Mouse (Mus musculus) intestine, embryonic 16.5 days (tissue): Measurements from ENCODE around the gene Serpinb8. TPM values are rescaled to one million over a fixed set of nuclear protein-coding genes. Genes with fewer than 3 reads are reported as not detected.

Source experiments
- ATAC-seq: fragments of 200-750 bp; cut with Nextera tagmentation; 2 replicates; pipeline ENCODE4 v1.8.0; 2017; ENCODE audit warnings: moderate TSS enrichment, moderate library complexity
- H3K27ac ChIP-seq: fragments of 300-500 bp; sonication (generic); 2 replicates; pipeline ENCODE4 v1.5.1; 2014; ENCODE audit warnings: mild to moderate bottlenecking, low read length
- H3K27me3 ChIP-seq: fragments of 300-500 bp; sonication (generic); replicated peaks from 2 replicates; pipeline ENCODE4 v1.6.1; 2014; ENCODE audit warnings: low read length, control low read depth, mixed read lengths; ENCODE audit not compliant: control insufficient read depth, insufficient read depth
- H3K36me3 ChIP-seq: fragments of 300-500 bp; sonication (generic); 2 replicates; pipeline ENCODE4 v1.6.1; 2014; ENCODE audit warnings: low read length, control low read depth; ENCODE audit not compliant: control insufficient read depth, insufficient read depth
- H3K4me1 ChIP-seq: fragments of 300-500 bp; sonication (generic); 2 replicates; pipeline ENCODE4 v1.6.1; 2014; ENCODE audit warnings: low read length, control low read depth, mixed read lengths; ENCODE audit not compliant: control insufficient read depth, insufficient read depth
- H3K4me2 ChIP-seq: fragments of 300-500 bp; sonication (generic); 2 replicates; pipeline ENCODE4 v1.6.1; 2014; ENCODE audit warnings: low read depth, low read length, control low read depth
- H3K4me3 ChIP-seq: fragments of 300-500 bp; sonication (generic); 2 replicates; pipeline ENCODE4 v1.5.1; 2014; ENCODE audit warnings: mild to moderate bottlenecking, low read length
- H3K9ac ChIP-seq: fragments of 300-500 bp; sonication (generic); 2 replicates; pipeline ENCODE4 v1.6.1; 2014; ENCODE audit warnings: low read depth, low read length
- H3K9me3 ChIP-seq: fragments of 300-500 bp; sonication (generic); 2 replicates; pipeline ENCODE4 v1.6.1; 2016; ENCODE audit warnings: low read length, control low read depth; ENCODE audit not compliant: control insufficient read depth
- WGBS: fragments of 180-500 bp; shearing (Covaris S2); extraction: QIAGEN DNeasy Blood & Tissue Kit; methylation state at CpG from one replicate; pipeline ENCODE4 v1.1.7; 2014; 5-methylcytosine and 5-hydroxymethylcytosine counted together
- polyA plus RNA-seq: library from polyadenylated mRNA; unstranded; fragments of >200 nt; fragmentation: Nextera tagmentation; extraction: Ambion mirVana; gene quantifications from 2 replicates; pipeline ENCODE4 v1.2.1, GENCODE M21; 2015

Serpinb8 gene
- polyA plus RNA-seq, 1 experiment from 2014 or later, result 0.72 TPM

GRCm38 (mm10) chr1:107584932-107585331 lies 4.9 kb upstream of the Serpinb8 start:
- WGBS, result 79% methylated on average over 3 of the region's 3 CpGs

GRCm38 (mm10) chr1:107586196-107586595 lies 3.6 kb upstream of the Serpinb8 start:
- H3K9me3 ChIP-seq, result no peaks in the 10 kb centered on the region
- WGBS, result 81% methylated on average over 3 of the region's 3 CpGs
- no peak overlapping the region for H3K4me3 ChIP-seq
- no peak overlapping the region for H3K4me2 ChIP-seq
- H3K27me3 ChIP-seq, result no peaks in the 10 kb centered on the region
- ATAC-seq, result no peak
- H3K9ac ChIP-seq, result no peak overlapping the region
- no peak overlapping the region for H3K27ac ChIP-seq
- no peaks in the 10 kb centered on the region for H3K36me3 ChIP-seq
- H3K4me1 ChIP-seq, result 0 out of 2 replicates have a peak, but pooled peaks cover 5% of the 10 kb centered on the region

More at GRCm38 (mm10) chr1:107584932-107585331, 4.9 kb upstream of the Serpinb8 start:
- H3K27ac ChIP-seq, result no peak overlapping the region
- no peak overlapping the region for H3K9ac ChIP-seq
- H3K4me1 ChIP-seq, result 0 out of 2 replicates have a peak, but pooled peaks cover 2% of the 10 kb centered on the region
- H3K27me3 ChIP-seq, result no peaks in the 10 kb centered on the region
- H3K4me3 ChIP-seq, result no peak overlapping the region
- ATAC-seq, result no peak
- H3K36me3 ChIP-seq, result no peaks in the 10 kb centered on the region
- H3K9me3 ChIP-seq, result no peaks in the 10 kb centered on the region
- no peak overlapping the region for H3K4me2 ChIP-seq

GRCm38 (mm10) chr1:107588206-107588605 lies 1.6 kb upstream of the Serpinb8 start:
- Histone ChIP-seq H3K27me3 (no peaks in the 10 kb centered on the region), H3K36me3 (no peaks in the 10 kb centered on the region), H3K9me3 (no peaks in the 10 kb centered on the region), H3K4me1 (0 out of 2 replicates have a peak, but pooled peaks cover 5% of the 10 kb centered on the region), H3K4me2 (no peak overlapping the region), H3K4me3 (no peak overlapping the region), H3K27ac (no peak overlapping the region), H3K9ac (no peak overlapping the region)
- no peak for ATAC-seq

GRCm38 (mm10) chr1:107588642-107589041 lies 1.2 kb upstream of the Serpinb8 start:
- ATAC-seq, result no peak
- 55% methylated on average over 1 of the region's 1 CpGs for WGBS
- no peaks in the 10 kb centered on the region for H3K36me3 ChIP-seq

GRCm38 (mm10) chr1:107592644-107593043 lies 2.8 kb downstream of the Serpinb8 start:
- no peak overlapping the region for H3K27ac ChIP-seq
- 0 out of 2 replicates have a peak, but pooled peaks cover 5% of the 10 kb centered on the region for H3K4me1 ChIP-seq
- no peaks in the 10 kb centered on the region for H3K9me3 ChIP-seq
- WGBS, result 65% methylated on average over 3 of the region's 3 CpGs
- no peak for ATAC-seq
- H3K4me3 ChIP-seq, result no peak overlapping the region
- H3K9ac ChIP-seq, result no peak overlapping the region
- no peak overlapping the region for H3K4me2 ChIP-seq
- no peaks in the 10 kb centered on the region for H3K36me3 ChIP-seq
- no peaks in the 10 kb centered on the region for H3K27me3 ChIP-seq

More at GRCm38 (mm10) chr1:107588642-107589041, 1.2 kb upstream of the Serpinb8 start:
- Histone ChIP-seq H3K9ac (no peak overlapping the region), H3K4me1 (0 out of 2 replicates have a peak, but pooled peaks cover 5% of the 10 kb centered on the region), H3K27ac (no peak overlapping the region), H3K4me3 (no peak overlapping the region), H3K27me3 (no peaks in the 10 kb centered on the region), H3K9me3 (no peaks in the 10 kb centered on the region), H3K4me2 (no peak overlapping the region)

GRCm38 (mm10) chr1:107593469-107593868 lies 3.7 kb downstream of the Serpinb8 start:
- no peak overlapping the region for H3K4me2 ChIP-seq
- WGBS, result 72% methylated on average over 2 of the region's 2 CpGs
- H3K9ac ChIP-seq, result no peak overlapping the region
- H3K27ac ChIP-seq, result no peak overlapping the region
- 0 out of 2 replicates have a peak, but pooled peaks cover 5% of the 10 kb centered on the region for H3K4me1 ChIP-seq
- H3K9me3 ChIP-seq, result no peaks in the 10 kb centered on the region
- ATAC-seq, result no peak
- H3K27me3 ChIP-seq, result no peaks in the 10 kb centered on the region
- no peaks in the 10 kb centered on the region for H3K36me3 ChIP-seq
- no peak overlapping the region for H3K4me3 ChIP-seq

GRCm38 (mm10) chr1:107596874-107597273 lies 7.1 kb downstream of the Serpinb8 start:
- no peaks in the 10 kb centered on the region for H3K4me1 ChIP-seq
- H3K9me3 ChIP-seq, result no peaks in the 10 kb centered on the region
- no peaks in the 10 kb centered on the region for H3K36me3 ChIP-seq
- no peaks in the 10 kb centered on the region for H3K27me3 ChIP-seq
- no peak overlapping the region for H3K4me3 ChIP-seq
- no peak overlapping the region for H3K27ac ChIP-seq
- H3K4me2 ChIP-seq, result no peak overlapping the region
- no peak for ATAC-seq
- H3K9ac ChIP-seq, result no peak overlapping the region

- no peak overlapping the region for H3K27ac ChIP-seq
- H3K27me3 ChIP-seq, result no peaks in the 10 kb centered on the region
- no peaks in the 10 kb centered on the region for H3K36me3 ChIP-seq
- no peak overlapping the region for H3K9ac ChIP-seq
- H3K4me2 ChIP-seq, result no peak overlapping the region
- no peak for ATAC-seq
- H3K4me3 ChIP-seq, result no peak overlapping the region
- H3K4me1 ChIP-seq, result no peaks in the 10 kb centered on the region
- no peaks in the 10 kb centered on the region for H3K9me3 ChIP-seq
Measured at GRCm38 (mm10) chr1:107598476-107598875, 8.7 kb downstream of the Serpinb8 start.

- no peak overlapping the region for H3K4me2 ChIP-seq
- WGBS, result 28% methylated on average over 1 of the region's 1 CpGs
- no peaks in the 10 kb centered on the region for H3K9me3 ChIP-seq
- no peaks in the 10 kb centered on the region for H3K36me3 ChIP-seq
- no peaks in the 10 kb centered on the region for H3K4me1 ChIP-seq
- H3K4me3 ChIP-seq, result no peak overlapping the region
- no peak overlapping the region for H3K9ac ChIP-seq
- ATAC-seq, result no peak
- no peak overlapping the region for H3K27ac ChIP-seq
- no peaks in the 10 kb centered on the region for H3K27me3 ChIP-seq
Measured at GRCm38 (mm10) chr1:107608942-107609341, 19.1 kb downstream of the Serpinb8 start.

GRCm38 (mm10) chr1:107614087-107614486 lies 24.3 kb downstream of the Serpinb8 start:
- no peak for ATAC-seq
- H3K4me2 ChIP-seq, result no peak overlapping the region
- H3K9me3 ChIP-seq, result no peaks in the 10 kb centered on the region
- H3K4me3 ChIP-seq, result no peak overlapping the region
- no peak overlapping the region for H3K9ac ChIP-seq
- 92% methylated on average over 2 of the region's 2 CpGs for WGBS
- no peaks in the 10 kb centered on the region for H3K4me1 ChIP-seq
- no peaks in the 10 kb centered on the region for H3K36me3 ChIP-seq
- no peak overlapping the region for H3K27ac ChIP-seq
- H3K27me3 ChIP-seq, result no peaks in the 10 kb centered on the region
